Mouse (Mus musculus): ENCODE results near the gene Etnk1.
"Not testable (repeated sequence)": the region's sequence is repeated elsewhere in the genome, so short reads cannot be mapped to it uniquely, and the experiment has no call there.

Etnk1 gene

DNA sequence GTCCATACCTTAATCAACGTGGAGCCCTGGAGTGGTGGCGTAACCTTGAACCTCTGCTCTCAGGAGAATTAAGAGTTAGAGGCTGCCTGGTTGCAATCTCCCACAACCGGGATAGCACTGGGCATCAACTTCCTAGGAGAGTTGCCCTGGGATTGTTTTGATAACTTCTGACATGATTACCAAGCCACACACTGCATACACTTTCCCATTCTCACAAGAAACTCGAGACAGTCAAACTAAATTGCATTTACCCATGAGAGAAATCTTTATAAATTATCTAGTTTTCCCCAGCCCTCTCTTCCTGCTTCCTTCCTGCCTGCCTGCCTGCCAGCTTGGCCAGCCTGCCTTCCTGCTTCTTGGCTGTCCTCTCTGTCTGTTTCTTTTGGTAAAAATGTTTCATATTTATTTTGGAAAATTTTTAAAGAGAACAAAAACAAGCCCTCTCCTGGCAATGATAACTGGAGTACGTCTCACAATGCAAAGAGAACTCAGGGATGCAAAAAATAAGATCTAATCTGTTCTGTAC, 17.2 kb upstream of the Etnk1 start:
- DNase-seq (ENCODE audit: low read depth, low spot score) = no peak

DNA sequence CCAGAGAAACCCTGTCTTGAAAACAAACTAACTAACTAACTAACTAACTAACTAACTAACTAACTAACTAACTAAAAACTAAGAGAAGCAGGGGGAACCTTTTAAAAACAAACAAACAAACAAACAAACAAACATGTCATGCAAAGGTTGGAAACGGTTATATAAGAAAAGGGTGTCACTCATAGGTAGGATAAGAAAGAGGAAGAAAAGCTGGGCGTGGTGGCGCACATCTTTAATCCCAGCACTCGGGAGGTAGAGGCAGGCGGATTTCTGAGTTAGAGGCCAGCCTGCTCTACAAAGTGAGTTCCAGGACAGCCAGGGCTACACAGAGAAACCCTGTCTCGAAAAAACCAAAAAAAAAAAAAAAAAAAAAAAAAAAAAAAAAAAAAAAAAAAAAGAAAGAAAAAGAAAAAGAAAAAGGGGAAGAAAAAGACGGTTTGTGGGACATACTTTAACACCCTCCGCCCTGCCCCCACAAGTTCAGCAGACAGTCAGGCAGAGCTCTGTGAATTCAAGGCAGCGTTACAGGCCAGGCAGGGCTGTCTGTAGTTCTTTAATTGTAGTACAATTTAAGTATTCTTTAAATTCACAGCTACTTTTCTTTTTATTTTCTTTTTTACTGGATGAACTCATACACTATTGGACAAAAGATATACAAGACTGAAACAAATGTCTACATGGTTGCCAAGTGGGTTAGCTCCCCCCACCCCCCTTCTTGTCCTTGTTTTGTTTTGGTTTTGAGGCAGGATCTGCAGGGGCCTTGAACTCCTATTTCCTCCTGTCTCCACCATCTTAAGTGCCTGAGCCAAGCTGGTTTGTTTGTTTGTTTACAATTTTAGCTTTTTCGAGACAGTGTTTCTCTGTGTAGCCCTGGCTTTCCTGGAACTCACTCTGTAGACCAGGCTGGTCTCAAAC, 15.7 kb upstream of the Etnk1 start:
- DNase-seq (ENCODE audit: low read depth, low spot score) = not testable (repeated sequence)

DNA sequence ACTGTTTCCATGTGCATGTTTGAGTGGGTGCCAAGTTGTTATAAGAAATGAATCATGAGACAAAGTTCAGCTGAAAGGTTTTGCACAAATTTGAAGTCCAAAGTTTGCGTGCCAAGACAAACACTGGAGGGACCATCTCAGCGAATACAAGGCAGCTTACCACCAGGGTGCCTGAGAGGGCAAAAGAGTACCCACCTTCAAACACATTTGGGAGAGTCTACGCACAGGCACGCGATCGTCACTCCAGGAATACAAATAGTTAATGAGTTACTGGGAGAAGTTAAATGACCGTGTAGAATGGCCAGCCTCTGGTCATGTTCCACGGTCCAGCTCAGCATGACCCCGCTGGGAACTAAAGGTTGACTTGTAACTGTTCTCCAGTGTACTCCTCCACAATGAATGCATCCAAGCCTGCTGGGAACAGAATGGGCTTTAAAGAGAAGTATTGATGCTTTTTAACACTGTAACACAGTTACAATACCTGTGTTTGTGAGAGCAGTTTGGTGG, 14.6 kb upstream of the Etnk1 start:
- no peak for DNase-seq (ENCODE audit: low read depth, low spot score)

DNA sequence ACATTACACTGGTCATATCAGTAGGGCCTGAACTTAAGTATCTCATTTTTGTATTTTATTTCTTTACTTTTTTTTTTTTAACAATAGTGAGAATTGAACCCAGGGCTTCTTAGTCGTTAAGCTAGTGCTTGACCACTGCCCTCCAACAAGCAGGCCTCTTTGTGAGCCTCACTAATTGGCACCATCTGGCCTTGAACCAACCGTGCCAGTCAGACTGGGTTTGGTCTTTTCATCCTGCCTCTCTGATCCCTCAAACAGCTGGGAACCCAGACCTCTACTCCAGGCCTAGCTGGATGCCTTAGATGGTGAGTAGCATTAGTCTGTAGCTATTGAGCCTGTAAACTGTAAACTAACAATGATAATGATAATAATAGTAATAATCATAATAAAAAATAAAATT, 13.9 kb upstream of the Etnk1 start:
- no peak for DNase-seq (ENCODE audit: low read depth, low spot score)

DNA sequence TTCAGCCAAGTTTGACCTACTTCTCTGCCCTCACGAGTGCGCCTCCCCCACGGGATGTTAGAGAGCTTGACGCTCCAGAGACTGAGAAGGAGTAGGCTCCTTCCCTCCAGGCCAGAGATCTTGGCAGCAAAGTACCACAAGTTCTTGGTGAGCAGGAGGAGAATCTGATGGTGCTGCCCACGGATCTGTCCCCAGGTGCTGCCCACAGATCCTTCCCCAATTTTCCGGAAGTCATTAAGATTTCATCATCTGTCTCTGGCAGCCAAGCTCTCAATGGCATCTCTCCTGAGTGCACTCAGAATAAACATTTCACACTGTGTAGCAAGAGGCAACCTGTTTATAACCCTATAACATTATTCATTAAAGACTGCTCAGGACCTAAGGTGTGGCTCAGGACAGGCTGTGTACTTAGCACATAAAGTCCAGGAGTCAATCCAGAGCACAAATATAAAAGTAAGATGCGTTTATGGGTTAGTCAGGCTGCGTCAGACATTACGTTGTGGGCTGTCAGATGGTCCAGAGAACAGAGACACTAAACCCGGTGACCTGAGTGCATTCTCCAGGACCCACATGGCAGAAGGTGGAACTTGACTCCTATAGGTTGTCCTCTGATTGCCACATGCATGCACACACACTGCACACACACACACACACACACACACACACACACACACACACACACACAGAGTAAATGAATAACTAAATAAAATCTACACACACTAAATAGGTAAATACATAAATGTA, 13.1 kb upstream of the Etnk1 start:
- DNase-seq (ENCODE audit: low read depth, low spot score) = no peak

DNA sequence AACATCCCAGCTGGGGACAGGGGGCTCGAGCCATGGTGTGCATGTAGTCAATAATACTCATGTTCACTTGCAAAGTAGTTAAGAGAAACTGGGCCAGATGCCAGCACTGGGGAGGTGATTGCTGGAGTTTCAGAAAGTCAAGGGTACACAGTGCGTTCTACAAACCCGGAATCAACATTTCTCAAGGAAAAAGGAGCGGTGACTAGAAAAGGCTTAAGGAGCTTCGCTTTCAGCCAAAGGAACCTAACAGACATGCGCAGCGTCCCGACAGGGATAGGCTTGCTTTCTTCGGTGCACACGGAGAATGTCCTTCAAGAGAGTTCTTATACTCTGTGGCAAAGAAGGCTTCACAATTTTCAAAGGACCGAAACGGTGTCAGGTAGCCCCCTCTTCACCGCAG, 12.1 kb upstream of the Etnk1 start:
- peak; percentile 77 for DNase-seq (ENCODE audit: low read depth, low spot score)

DNA sequence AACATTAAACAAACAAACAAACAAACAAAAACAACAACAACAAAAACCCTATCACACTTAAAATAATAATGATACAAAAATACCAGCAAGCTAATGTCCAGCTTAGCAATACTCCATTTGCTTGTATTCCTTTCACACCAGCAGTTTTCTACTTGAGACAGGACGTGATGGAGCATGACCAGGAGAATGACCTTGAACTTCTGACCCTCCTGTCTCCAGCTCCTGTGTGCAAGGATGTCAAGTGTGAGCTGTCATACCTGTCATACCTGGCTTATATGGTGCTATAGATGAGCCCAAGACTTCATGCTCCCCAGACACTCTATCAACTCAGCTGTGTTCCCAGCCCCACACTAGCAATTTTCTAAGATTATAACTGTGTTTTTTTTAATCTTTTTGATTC, 11.0 kb upstream of the Etnk1 start:
- DNase-seq (ENCODE audit: low read depth, low spot score) = peak; percentile 60

DNA sequence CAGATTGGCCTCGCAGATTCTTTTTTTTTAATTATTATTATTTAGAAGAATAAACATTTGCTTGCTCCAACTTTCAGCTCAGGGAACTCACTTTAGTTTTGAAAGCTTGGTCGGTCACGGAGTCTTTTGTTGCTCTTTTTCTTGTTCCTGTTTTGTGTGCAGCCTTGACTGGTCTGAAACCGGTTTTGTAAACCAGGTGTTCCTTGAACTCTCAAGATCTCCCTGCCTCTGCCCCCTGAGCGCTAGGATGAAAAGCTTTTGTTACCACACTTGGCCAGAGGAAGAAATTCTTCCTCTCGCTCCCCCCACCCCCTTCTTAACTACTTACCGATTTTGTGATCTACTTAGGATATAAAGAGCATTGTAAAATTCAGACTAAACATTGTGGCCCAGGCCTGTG, 10.3 kb upstream of the Etnk1 start:
- peak; percentile 90 for DNase-seq (ENCODE audit: low read depth, low spot score)

DNA sequence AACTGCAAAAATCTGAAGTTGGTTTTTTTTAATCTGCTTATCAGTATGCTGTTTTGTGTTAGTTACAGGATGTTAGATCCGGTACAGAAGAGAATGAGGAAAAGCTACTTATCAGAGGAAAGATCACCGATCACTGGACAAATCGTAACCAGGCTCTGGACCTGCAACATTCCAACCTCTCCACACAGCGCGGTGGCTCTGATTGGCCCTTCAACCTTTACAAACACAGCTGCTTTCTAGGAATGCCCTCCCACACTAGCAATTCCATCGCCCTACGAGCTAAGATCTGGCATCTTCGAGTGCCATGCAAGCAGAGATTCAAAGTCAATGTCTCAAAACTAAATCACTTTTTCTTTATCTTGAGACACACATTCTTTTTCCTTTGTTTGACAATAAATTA, 9.6 kb upstream of the Etnk1 start:
- DNase-seq (ENCODE audit: low read depth, low spot score) = peak; percentile 73

DNA sequence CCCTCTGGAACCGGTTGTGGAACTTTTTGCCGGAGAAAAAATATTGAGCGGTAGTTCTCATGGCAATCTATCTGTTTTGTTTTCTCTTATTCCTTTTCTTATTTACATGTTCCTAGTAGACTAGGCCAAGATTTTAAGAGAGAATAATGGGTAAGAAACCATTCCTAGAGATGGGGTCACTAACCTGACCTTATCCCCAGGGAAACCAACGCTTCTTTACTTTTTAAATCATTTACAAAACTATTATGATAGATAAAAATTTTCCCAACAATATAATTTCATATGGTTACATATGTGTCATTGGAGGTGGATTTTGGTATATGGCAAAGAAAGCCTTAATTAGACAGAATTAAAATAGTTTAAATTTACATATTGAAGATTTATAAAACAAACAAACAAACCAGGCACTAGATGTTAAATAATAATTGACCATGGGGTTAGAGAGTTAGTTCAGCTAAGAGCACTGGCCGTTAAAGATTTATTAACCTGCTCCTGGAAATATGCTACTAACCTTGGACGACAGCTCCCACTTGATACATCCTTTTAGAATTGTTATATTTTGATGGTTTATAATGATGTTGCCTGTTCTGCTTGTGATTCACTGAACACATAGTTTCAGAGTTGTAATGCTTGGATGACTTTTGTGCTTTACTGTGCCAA, 6.3 kb upstream of the Etnk1 start:
- DNase-seq (ENCODE audit: low read depth, low spot score) = no peak

DNA sequence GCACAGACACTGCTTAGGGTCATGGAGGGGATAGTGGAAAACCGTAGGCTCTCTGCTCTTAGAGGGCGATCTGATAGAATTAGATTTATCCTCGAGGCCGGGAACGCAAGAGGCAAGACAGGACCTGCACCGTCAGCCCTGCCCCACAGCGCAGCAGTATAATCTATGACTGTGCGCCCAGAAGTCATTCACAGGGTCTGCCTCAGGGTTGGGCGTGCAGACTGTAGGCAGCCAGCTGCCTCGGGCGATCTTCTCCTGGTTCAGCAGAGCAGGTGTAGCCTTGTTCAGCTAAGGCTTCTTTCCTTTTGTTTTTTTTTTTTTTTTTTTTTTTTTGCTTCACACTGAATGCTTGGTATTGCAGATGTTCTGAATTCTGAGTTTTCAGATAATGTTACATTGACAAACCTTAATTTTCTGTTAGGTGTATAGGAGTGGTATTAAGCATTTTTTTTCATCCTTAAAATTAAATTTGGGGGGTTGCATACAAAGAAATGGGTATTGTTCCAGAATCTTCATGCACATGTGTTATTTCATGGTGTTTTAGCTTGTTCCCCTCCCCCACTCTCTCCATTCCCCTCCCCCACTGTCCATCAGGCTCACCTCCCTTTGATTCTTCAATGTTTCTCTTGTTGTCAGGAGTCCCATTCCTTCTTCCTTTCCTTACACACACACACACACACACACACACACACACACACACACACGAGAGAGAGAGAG, 4.7 kb upstream of the Etnk1 start:
- DNase-seq (ENCODE audit: low read depth, low spot score) = peak; percentile 97

DNA sequence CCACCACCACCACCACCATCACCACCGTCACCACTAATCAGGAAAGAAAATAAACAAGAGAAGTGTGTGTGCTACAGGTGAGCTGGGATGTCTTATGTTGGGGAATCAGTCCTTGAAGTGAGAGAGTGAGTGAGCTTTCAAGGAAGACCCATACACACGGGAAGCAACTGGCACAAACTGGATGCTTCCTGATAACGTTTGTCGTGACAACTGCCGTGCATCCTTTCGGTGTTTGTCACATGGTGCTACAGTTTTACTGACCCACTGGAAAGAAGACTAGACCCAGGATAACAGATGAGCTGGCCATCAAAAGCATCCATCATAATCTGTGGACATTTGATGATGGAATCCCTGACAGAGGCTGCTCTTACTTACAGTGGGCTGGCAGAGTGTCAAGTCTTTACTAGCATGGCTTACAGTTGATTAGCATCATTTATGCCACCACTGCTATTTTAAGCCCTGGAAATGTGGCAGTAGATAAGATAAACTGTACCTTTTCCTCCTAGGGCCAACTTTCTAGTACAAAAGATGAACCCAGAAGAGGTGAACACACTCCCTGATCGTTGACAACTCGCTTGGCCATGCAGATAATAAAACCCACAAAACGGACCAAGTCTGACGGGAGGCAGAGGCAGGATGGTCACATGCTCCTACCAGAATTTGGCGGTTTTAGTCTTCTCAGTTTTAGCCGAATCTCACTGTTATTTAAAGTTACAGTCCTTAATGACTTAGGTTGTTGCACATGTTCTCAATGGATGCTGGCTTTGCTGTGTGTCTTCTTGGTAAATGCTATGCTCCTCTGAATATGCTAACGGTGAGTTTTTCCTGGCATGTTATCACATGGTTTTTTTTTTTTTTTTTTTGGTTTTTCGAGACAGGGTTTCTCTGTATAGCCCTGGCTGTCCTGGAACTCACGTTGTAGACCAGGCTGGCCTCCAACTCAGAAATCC, 2.8 kb upstream of the Etnk1 start:
- DNase-seq (ENCODE audit: low read depth, low spot score) = peak; percentile 51

DNA sequence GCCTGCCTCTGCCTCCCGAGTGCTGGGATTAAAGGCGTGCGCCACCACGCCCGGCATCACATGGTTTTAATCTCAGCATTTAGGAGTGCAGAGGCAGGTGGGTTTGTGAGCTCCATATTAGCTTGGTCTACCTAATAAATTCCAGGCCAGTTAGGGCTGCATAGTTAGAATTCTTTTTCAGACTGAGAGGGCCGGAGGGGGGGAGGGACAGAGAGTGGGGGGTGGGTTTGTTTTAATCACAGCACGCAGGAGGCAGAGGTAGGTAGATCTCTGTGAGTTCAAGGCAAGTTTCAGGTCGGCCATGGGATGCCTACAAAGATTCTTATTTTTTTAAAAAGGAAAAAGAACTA, 2.1 kb upstream of the Etnk1 start:
- peak; percentile 85 for DNase-seq (ENCODE audit: low read depth, low spot score)

DNA sequence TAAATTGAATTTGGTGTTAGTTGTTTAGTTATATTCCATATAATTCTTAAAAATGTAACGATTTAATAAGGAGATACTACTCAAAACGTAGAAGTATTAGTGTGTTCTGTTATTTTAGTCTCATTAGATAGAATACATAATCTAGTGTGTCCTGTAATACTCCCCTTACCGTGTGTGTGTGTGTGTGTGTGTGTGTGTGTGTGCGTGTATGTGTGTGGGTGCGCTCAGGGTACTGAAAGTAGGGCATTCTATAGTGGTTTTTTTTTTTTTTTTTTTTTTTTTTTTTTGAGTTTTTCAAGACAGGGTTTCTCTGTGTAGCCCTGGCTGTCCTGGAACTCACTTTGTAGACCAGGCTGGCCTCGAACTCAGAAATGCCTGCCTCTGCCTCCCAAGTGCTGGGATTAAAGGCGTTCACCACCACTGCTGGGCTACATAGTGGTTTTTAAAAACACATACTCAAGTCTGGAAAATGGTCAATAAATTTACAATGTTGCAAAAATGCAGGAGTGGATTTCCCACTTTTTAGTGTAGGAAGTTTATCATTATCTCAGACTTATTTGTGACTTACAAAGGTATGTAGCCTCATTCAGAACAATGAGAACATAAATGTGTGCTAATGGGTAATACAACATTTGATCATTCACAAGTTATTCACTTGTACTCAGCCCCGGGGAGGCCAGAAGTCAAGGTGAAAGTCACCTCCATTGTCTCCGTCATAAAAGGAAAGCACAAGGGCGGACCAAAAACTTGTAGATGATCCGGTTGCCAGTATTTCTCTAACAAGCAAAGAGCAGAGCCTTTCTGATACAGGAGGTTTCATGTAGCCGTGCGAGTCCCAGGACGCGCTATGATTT, 1.4 kb upstream of the Etnk1 start:
- peak; percentile 73 for DNase-seq (ENCODE audit: low read depth, low spot score)

DNA sequence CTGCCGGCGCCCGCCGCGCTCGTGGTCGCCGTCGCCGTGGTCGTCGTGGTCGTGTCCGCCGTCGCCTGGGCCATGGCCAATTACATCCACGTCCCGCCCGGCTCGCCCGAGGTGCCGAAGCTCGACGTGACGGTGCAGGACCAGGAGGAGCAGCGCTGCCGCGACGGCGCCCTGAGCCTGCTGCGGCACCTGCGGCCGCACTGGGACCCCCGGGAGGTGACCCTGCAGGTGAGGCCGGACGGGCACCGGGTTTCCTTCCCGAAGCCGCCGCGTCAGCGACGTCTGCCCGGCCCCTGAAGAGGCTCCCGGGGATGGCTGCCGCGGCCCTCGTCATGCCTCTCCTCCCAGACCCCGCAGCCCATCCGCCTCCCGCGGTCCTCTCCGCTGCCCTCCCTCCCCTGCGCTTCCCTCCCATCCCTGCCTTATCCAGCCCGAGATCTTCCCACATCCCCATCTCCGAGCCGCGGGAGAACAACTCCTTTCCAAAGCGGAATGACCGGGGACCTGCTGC, 443 bp downstream of the Etnk1 start:
- peak; percentile 67 for DNase-seq (ENCODE audit: low read depth, low spot score)

DNA sequence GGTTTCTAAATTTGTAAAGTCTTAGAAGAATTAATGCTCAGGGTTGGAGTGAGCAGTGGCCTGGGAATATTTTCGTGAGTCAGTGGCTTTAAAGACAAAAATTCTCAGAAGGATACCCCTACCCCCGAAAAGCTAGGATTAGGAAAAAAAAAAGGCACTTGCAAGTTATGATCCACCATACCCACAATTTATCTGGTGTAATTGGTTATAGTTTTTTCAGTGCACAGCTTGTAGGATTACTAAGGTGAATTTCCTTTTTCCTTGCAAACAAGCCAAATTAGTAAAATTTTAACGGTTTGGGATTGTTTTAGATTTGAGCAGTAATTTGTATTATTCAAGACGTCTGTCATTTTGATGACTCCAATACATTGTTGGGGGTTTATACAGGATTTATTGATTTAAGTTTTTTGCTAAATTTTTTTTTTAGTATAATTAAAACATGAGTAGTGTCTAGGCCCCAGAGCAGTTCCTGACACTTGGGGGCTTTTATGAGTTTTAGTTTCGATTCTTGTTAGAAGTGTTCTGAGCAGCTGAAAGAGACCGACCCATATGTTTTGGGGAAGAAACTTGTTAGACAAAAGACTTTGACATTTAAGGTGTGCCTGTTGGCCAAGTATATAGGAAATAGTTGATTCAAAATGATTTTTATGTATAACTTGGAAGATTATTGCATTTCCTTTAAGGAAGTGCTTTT, 1.1 kb downstream of the Etnk1 start:
- no peak for DNase-seq (ENCODE audit: low read depth, low spot score)

DNA sequence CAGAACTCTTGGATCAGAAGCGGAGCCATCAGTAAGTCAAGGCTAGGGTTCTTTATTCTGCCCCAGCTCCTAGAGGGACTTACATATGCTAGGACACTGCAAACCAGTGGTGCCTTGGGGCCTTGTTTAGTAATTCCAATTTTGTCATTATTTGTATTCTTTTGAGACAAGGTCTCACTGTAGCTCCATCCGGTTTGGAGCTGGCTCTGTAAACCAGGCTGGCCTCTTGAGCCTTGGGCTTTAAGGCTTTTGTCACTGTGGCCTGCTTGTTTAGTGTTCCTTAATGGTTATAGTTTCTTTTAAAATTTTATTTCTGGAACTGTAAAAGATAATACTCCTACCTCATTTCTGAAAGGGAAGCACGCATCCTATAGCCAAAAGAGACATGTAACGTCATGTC, 2.4 kb downstream of the Etnk1 start:
- DNase-seq (ENCODE audit: low read depth, low spot score) = no peak

DNA sequence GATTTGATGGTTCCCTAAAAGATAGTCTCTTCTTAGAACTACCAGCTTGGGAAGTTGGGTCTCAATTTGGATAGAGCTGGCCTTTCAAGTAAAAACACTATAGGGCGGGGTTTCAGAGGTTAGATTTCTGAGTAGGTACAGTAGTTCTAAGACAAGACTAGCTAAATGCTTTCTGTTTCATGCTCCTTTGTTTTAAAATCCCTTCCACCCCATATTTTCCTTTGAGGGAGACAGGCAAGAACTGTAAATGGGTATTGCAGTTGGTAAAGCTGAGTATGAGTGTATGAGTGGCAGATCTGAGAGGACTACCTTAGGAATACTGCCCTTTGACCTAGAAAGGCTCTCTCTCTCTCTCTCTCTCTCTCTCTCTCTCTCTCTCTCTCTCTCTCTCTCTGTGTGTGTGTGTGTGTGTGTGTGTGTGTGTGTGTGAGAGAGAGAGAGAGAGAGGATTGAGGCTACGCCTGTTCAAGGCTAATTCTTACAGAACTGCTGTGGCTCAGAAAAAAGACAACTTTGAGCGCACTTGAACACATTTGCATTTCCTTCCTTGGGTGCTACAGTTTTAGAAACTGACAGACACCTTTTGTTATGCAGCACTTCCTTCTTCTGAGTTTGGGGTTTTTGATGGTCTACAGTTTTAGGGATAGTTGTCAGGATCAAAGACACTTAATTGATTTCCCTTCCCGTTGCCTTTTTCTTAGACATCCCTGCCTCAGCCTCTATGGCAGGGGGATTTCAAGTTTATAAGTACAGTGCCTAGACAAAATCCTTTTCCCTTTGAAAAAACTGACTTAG, 3.3 kb downstream of the Etnk1 start:
- peak; percentile 66 for DNase-seq (ENCODE audit: low read depth, low spot score)

Measured in ZHBTc4 (cell line).